Mouse (Mus musculus) left cerebral cortex, postnatal 36 days (tissue): Measurements from ENCODE around the gene Pafah1b2. TPM values are rescaled to one million over a fixed set of nuclear protein-coding genes. Genes with fewer than 3 reads are reported as not detected.

ENCODE experiments used
- DNase-seq, 2 experiments: peaks; one replicate each; pipeline ENCODE4 v3.0.0; 2021 to 2022; ENCODE audit warnings: low spot score in 2 of 2, mixed read lengths in 1 of 2
- intact Hi-C: fragments of 180-260 bp; cut with DNase I; formaldehyde crosslinking; loops from one replicate; pipeline ENCODE4 v1.15.1; 2025
- total RNA-seq, 2 experiments: library from RNA; stranded (reverse); gene quantifications; 2 replicates each; pipeline ENCODE4 v1.2.3; 2021

The Pafah1b2 gene
- total RNA-seq, 2 experiments from 2014 or later = 210 to 220 TPM

GRCm38 (mm10) chr9:45985229-45985567, 27.3 kb downstream of the Pafah1b2 start:
- intact Hi-C loops = no loop called here
- DNase-seq = peak; percentile 17 to 22

- intact Hi-C loops = no loop called here
- peak; percentile 90 for DNase-seq
These were observed 27.9 kb downstream of the Pafah1b2 start for GRCm38 (mm10) chr9:45984409-45985228.

GRCm38 (mm10) chr9:45983676-45984408, 28.6 kb downstream of the Pafah1b2 start:
- DNase-seq = peak; percentile 13 to 17

GRCm38 (mm10) chr9:45981331-45981730, 31.2 kb downstream of the Pafah1b2 start:
- no peak for DNase-seq
- intact Hi-C loops = no loop called here

More at GRCm38 (mm10) chr9:45983676-45984408, 28.6 kb downstream of the Pafah1b2 start:
- intact Hi-C loops = no loop called here

GRCm38 (mm10) chr9:45980611-45981010, 31.9 kb downstream of the Pafah1b2 start:
- intact Hi-C loops = no loop called here

GRCm38 (mm10) chr9:45979778-45980177, 32.7 kb downstream of the Pafah1b2 start:
- DNase-seq = no peak
- intact Hi-C loops = no loop called here

More at GRCm38 (mm10) chr9:45980611-45981010, 31.9 kb downstream of the Pafah1b2 start:
- DNase-seq = no peak

GRCm38 (mm10) chr9:45976884-45977283, 35.6 kb downstream of the Pafah1b2 start:
- DNase-seq = no peak
- intact Hi-C loops = no loop called here

- DNase-seq = no peak
- intact Hi-C loops = no loop called here
These were observed 48.9 kb downstream of the Pafah1b2 start for GRCm38 (mm10) chr9:45963577-45963976.

GRCm38 (mm10) chr9:45961855-45962254, 50.6 kb downstream of the Pafah1b2 start:
- DNase-seq = no peak
- intact Hi-C loops = no loop called here

GRCm38 (mm10) chr9:45959661-45960060, 52.8 kb downstream of the Pafah1b2 start:
- no peak for DNase-seq
- intact Hi-C loops = no loop called here

GRCm38 (mm10) chr9:45958851-45959250, 53.6 kb downstream of the Pafah1b2 start:
- no peak for DNase-seq
- intact Hi-C loops = no loop called here

- DNase-seq = no peak
- intact Hi-C loops = no loop called here
These were observed 54.3 kb downstream of the Pafah1b2 start for GRCm38 (mm10) chr9:45958023-45958670.

- peak; percentile 90 to 91 for DNase-seq
- intact Hi-C loops = loop anchor here (2.0 kb wide), 1 partner anchor 49 kb away; the partner anchor contains the start of genes Pcsk7 and Rnf214
These were observed 57.2 kb downstream of the Pafah1b2 start, which contains the start of gene Sidt2 for GRCm38 (mm10) chr9:45955107-45955963. Sidt2 (minus strand) TSS chr9:45955258.

GRCm38 (mm10) chr9:45954294-45955106, 58.0 kb downstream of the Pafah1b2 start:
- peak in 1 of 2 experiments; percentile 62 for DNase-seq
- intact Hi-C loops = loop anchor here (2.0 kb wide), 1 partner anchor 48 kb away; the partner anchor contains the start of genes Pcsk7 and Rnf214

GRCm38 (mm10) chr9:45953511-45954293, 58.8 kb downstream of the Pafah1b2 start:
- intact Hi-C loops = loop anchor here (2.0 kb wide), 1 partner anchor 47 kb away; the partner anchor contains the start of genes Pcsk7 and Rnf214
- no peak for DNase-seq

- DNase-seq = no peak
These were observed 59.6 kb downstream of the Pafah1b2 start for GRCm38 (mm10) chr9:45952890-45953289.

GRCm38 (mm10) chr9:45952057-45952456, 60.4 kb downstream of the Pafah1b2 start:
- DNase-seq = no peak

More at GRCm38 (mm10) chr9:45952890-45953289, 59.6 kb downstream of the Pafah1b2 start:
- intact Hi-C loops = no loop called here

GRCm38 (mm10) chr9:45946872-45947183, 65.7 kb downstream of the Pafah1b2 start:
- no peak for DNase-seq
- intact Hi-C loops = no loop called here

More at GRCm38 (mm10) chr9:45952057-45952456, 60.4 kb downstream of the Pafah1b2 start:
- intact Hi-C loops = no loop called here
